Mouse (Mus musculus) common myeloid progenitor, adult 5-6 weeks (primary cell): Measurements from ENCODE around the gene Susd1. TPM values are rescaled to one million over a fixed set of nuclear protein-coding genes. Genes with fewer than 3 reads are reported as not detected.

Experiments
- ATAC-seq: replicated peaks from 2 replicates; pipeline ENCODE4 v1.8.0; 2016; ENCODE audit warnings: low read depth, mild to moderate bottlenecking, moderate TSS enrichment, inconsistent platforms; ENCODE audit not compliant: poor library complexity, severe bottlenecking
- total RNA-seq: library from RNA; stranded (forward); fragments of 200-1000, 187-1606 nt; gene quantifications from 2 replicates; pipeline ENCODE4 v1.2.3, GENCODE M21; 2017

Gene Susd1
- total RNA-seq, 1 experiment from 2014 or later: 126 TPM

GRCm38 (mm10) chr4:59265182-59265581, 173.3 kb downstream of the Susd1 start:
- ATAC-seq: peak; percentile 67

Other genes with a start within 250 kb of the Susd1 start
- 107 and 108 TPM in 2 replicates for gene Ugcg, start 249.4 kb downstream of the Susd1 start, total RNA-seq
- 230 and 244 TPM in 2 replicates for gene Ptbp3, start 110.7 kb upstream of the Susd1 start, total RNA-seq
- gene Hsdl2, start 142.9 kb upstream of the Susd1 start, total RNA-seq: 30.1 and 46.0 TPM in 2 replicates
- 6.6 and 11.1 TPM in 2 replicates for gene E130308A19Rik, start 187.6 kb upstream of the Susd1 start, total RNA-seq